Mouse (Mus musculus) mouse trophoblast stem cell (cell line): ENCODE data around the gene Creb3l4.

Source experiments
- in situ Hi-C, 2 experiments: fragments of 300-500 bp; cut with MseI, MboI; formaldehyde crosslinking; loops; 2 replicates in 1 of 2; 3 replicates in 1 of 2; pipeline ENCODE4 v1.15.1; 2025

The Creb3l4 gene

GRCm38 (mm10) chr3:90194759-90195158 lies 48.6 kb downstream of the Creb3l4 start:
- in situ Hi-C loops, result no loop called here

- in situ Hi-C loops, result no loop called here
Measured at GRCm38 (mm10) chr3:90190859-90191510, 52.3 kb downstream of the Creb3l4 start.
